Mouse (Mus musculus) small intestine, adult 2 months (tissue): Measurements from ENCODE around the gene Itgav.

Experiments used
- CTCF ChIP-seq: fragments of 200-500 bp; IDR thresholded peaks from 2 replicates; pipeline ENCODE4 v1.5.1; 2012; ENCODE audit warnings: low read depth, mild to moderate bottlenecking, control low read depth, inconsistent platforms, low read length, moderate library complexity, mixed read lengths; ENCODE audit not compliant: insufficient replicate concordance, insufficient read length; ENCODE audit errors: extremely low read depth
- POLR2A ChIP-seq: fragments of 200-500 bp; IDR thresholded peaks from 2 replicates; pipeline ENCODE4 v1.6.1; 2012; ENCODE audit warnings: low read depth, mild to moderate bottlenecking, control low read depth, inconsistent platforms, low read length, moderate library complexity

GRCm38 (mm10) chr2:83676226-83676870 lies 47.8 kb upstream of the Itgav start:
- no peak for TF ChIP-seq CTCF
- no peak for TF ChIP-seq POLR2A
